Mouse (Mus musculus): ENCODE data around the gene Ednra. TPM values are rescaled to one million over a fixed set of nuclear protein-coding genes. Genes with fewer than 3 reads are reported as not detected.

The Ednra gene
- polyA plus RNA-seq, 1 experiment from 2014 or later, result 5.9 TPM

- H3K9me3 ChIP-seq (ENCODE audit: control insufficient read depth, low read length), result no peaks in the 10 kb centered on the region
- no peak overlapping the region for H3K9ac ChIP-seq (ENCODE audit: low read depth, low read length)
- H3K4me2 ChIP-seq (ENCODE audit: low read length), result no peak overlapping the region
- no peak for ATAC-seq
- H3K4me3 ChIP-seq (ENCODE audit: low read length), result no peak overlapping the region
- no peaks in the 10 kb centered on the region for H3K4me1 ChIP-seq (ENCODE audit: control insufficient read depth, insufficient read depth, low read depth, low read length)
- H3K27me3 ChIP-seq (replicated peaks; ENCODE audit: control insufficient read depth, insufficient read depth, low read length), result no peaks in the 10 kb centered on the region
- H3K27ac ChIP-seq (ENCODE audit: low read depth, low read length), result no peak overlapping the region
- 85% methylated on average over 4 of the region's 4 CpGs for WGBS
- H3K36me3 ChIP-seq (ENCODE audit: control insufficient read depth, insufficient read depth, low read length), result no peaks in the 10 kb centered on the region
Observed at GRCm38 (mm10) chr8:77672036-77672435, 52.2 kb downstream of the Ednra start.

GRCm38 (mm10) chr8:77670612-77671363 is 53.5 kb downstream of the Ednra start:
- no peak overlapping the region for H3K27ac ChIP-seq (ENCODE audit: low read depth, low read length)
- H3K4me2 ChIP-seq (ENCODE audit: low read length), result no peak overlapping the region
- no peaks in the 10 kb centered on the region for H3K9me3 ChIP-seq (ENCODE audit: control insufficient read depth, low read length)
- H3K4me1 ChIP-seq (ENCODE audit: control insufficient read depth, insufficient read depth, low read depth, low read length), result no peaks in the 10 kb centered on the region
- H3K9ac ChIP-seq (ENCODE audit: low read depth, low read length), result no peak overlapping the region
- H3K36me3 ChIP-seq (ENCODE audit: control insufficient read depth, insufficient read depth, low read length), result no peaks in the 10 kb centered on the region
- H3K27me3 ChIP-seq (replicated peaks; ENCODE audit: control insufficient read depth, insufficient read depth, low read length), result no peaks in the 10 kb centered on the region
- no peak overlapping the region for H3K4me3 ChIP-seq (ENCODE audit: low read length)
- ATAC-seq, result no peak
- WGBS, result 82% methylated on average over 4 of the region's 4 CpGs

- Histone ChIP-seq H3K4me1 (ENCODE audit: control insufficient read depth, insufficient read depth, low read depth, low read length) (no peaks in the 10 kb centered on the region), H3K36me3 (ENCODE audit: control insufficient read depth, insufficient read depth, low read length) (no peaks in the 10 kb centered on the region), H3K9ac (ENCODE audit: low read depth, low read length) (no peak overlapping the region), H3K27ac (ENCODE audit: low read depth, low read length) (no peak overlapping the region), H3K4me3 (ENCODE audit: low read length) (no peak overlapping the region), H3K27me3 (replicated peaks; ENCODE audit: control insufficient read depth, insufficient read depth, low read length) (no peaks in the 10 kb centered on the region), H3K9me3 (ENCODE audit: control insufficient read depth, low read length) (no peaks in the 10 kb centered on the region), H3K4me2 (ENCODE audit: low read length) (no peak overlapping the region)
- ATAC-seq, result no peak
- WGBS, result 97% methylated on average over 5 of the region's 5 CpGs
Observed at GRCm38 (mm10) chr8:77667916-77668315, 56.3 kb downstream of the Ednra start.

GRCm38 (mm10) chr8:77664901-77665300 is 59.4 kb downstream of the Ednra start:
- Histone ChIP-seq H3K27me3 (replicated peaks; ENCODE audit: control insufficient read depth, insufficient read depth, low read length) (no peaks in the 10 kb centered on the region), H3K4me3 (ENCODE audit: low read length) (no peak overlapping the region), H3K36me3 (ENCODE audit: control insufficient read depth, insufficient read depth, low read length) (no peaks in the 10 kb centered on the region), H3K9me3 (ENCODE audit: control insufficient read depth, low read length) (no peaks in the 10 kb centered on the region), H3K4me1 (ENCODE audit: control insufficient read depth, insufficient read depth, low read depth, low read length) (no peaks in the 10 kb centered on the region), H3K27ac (ENCODE audit: low read depth, low read length) (no peak overlapping the region), H3K9ac (ENCODE audit: low read depth, low read length) (no peak overlapping the region), H3K4me2 (ENCODE audit: low read length) (no peak overlapping the region)
- WGBS, result 87% methylated on average over 13 of the region's 13 CpGs
- no peak for ATAC-seq

- WGBS, result 75% methylated on average over 4 of the region's 4 CpGs
- Histone ChIP-seq H3K9ac (ENCODE audit: low read depth, low read length) (no peak overlapping the region), H3K4me3 (ENCODE audit: low read length) (no peak overlapping the region), H3K27ac (ENCODE audit: low read depth, low read length) (no peak overlapping the region), H3K9me3 (ENCODE audit: control insufficient read depth, low read length) (no peaks in the 10 kb centered on the region), H3K27me3 (replicated peaks; ENCODE audit: control insufficient read depth, insufficient read depth, low read length) (no peaks in the 10 kb centered on the region), H3K4me2 (ENCODE audit: low read length) (no peak overlapping the region), H3K36me3 (ENCODE audit: control insufficient read depth, insufficient read depth, low read length) (no peaks in the 10 kb centered on the region), H3K4me1 (ENCODE audit: control insufficient read depth, insufficient read depth, low read depth, low read length) (no peaks in the 10 kb centered on the region)
- no peak for ATAC-seq
Observed at GRCm38 (mm10) chr8:77659534-77660080, 64.7 kb downstream of the Ednra start.

- H3K27me3 ChIP-seq (replicated peaks; ENCODE audit: control insufficient read depth, insufficient read depth, low read length), result no peaks in the 10 kb centered on the region
- H3K4me2 ChIP-seq (ENCODE audit: low read length), result no peak overlapping the region
- no peak for ATAC-seq
- WGBS, result 82% methylated on average over 3 of the region's 3 CpGs
- H3K27ac ChIP-seq (ENCODE audit: low read depth, low read length), result no peak overlapping the region
- H3K4me1 ChIP-seq (ENCODE audit: control insufficient read depth, insufficient read depth, low read depth, low read length), result no peaks in the 10 kb centered on the region
- no peak overlapping the region for H3K9ac ChIP-seq (ENCODE audit: low read depth, low read length)
- no peaks in the 10 kb centered on the region for H3K9me3 ChIP-seq (ENCODE audit: control insufficient read depth, low read length)
- no peaks in the 10 kb centered on the region for H3K36me3 ChIP-seq (ENCODE audit: control insufficient read depth, insufficient read depth, low read length)
- H3K4me3 ChIP-seq (ENCODE audit: low read length), result no peak overlapping the region
Observed at GRCm38 (mm10) chr8:77658356-77658755, 65.9 kb downstream of the Ednra start.

GRCm38 (mm10) chr8:77650646-77651190 is 73.5 kb downstream of the Ednra start:
- no peak for ATAC-seq
- Histone ChIP-seq H3K27me3 (replicated peaks; ENCODE audit: control insufficient read depth, insufficient read depth, low read length) (no peaks in the 10 kb centered on the region), H3K4me1 (ENCODE audit: control insufficient read depth, insufficient read depth, low read depth, low read length) (no peaks in the 10 kb centered on the region), H3K9ac (ENCODE audit: low read depth, low read length) (no peak overlapping the region), H3K27ac (ENCODE audit: low read depth, low read length) (no peak overlapping the region), H3K36me3 (ENCODE audit: control insufficient read depth, insufficient read depth, low read length) (no peaks in the 10 kb centered on the region), H3K4me3 (ENCODE audit: low read length) (no peak overlapping the region), H3K4me2 (ENCODE audit: low read length) (no peak overlapping the region), H3K9me3 (ENCODE audit: control insufficient read depth, low read length) (no peaks in the 10 kb centered on the region)
- WGBS, result 62% methylated on average over 1 of the region's 1 CpGs

GRCm38 (mm10) chr8:77640093-77640839 is 84.0 kb downstream of the Ednra start:
- Histone ChIP-seq H3K27ac (ENCODE audit: low read depth, low read length) (no peak overlapping the region), H3K9ac (ENCODE audit: low read depth, low read length) (no peak overlapping the region), H3K27me3 (replicated peaks; ENCODE audit: control insufficient read depth, insufficient read depth, low read length) (no peaks in the 10 kb centered on the region), H3K9me3 (ENCODE audit: control insufficient read depth, low read length) (no peaks in the 10 kb centered on the region), H3K4me2 (ENCODE audit: low read length) (no peak overlapping the region), H3K4me1 (ENCODE audit: control insufficient read depth, insufficient read depth, low read depth, low read length) (no peaks in the 10 kb centered on the region), H3K36me3 (ENCODE audit: control insufficient read depth, insufficient read depth, low read length) (no peaks in the 10 kb centered on the region), H3K4me3 (ENCODE audit: low read length) (no peak overlapping the region)
- WGBS, result 52% methylated on average over 5 of the region's 5 CpGs
- no peak for ATAC-seq

GRCm38 (mm10) chr8:77637593-77637992 is 86.7 kb downstream of the Ednra start:
- H3K36me3 ChIP-seq (ENCODE audit: control insufficient read depth, insufficient read depth, low read length), result no peaks in the 10 kb centered on the region

More at GRCm38 (mm10) chr8:77637593-77637992, 86.7 kb downstream of the Ednra start:
- ATAC-seq, result no peak
- H3K4me1 ChIP-seq (ENCODE audit: control insufficient read depth, insufficient read depth, low read depth, low read length), result no peaks in the 10 kb centered on the region
- H3K27ac ChIP-seq (ENCODE audit: low read depth, low read length), result no peak overlapping the region
- no peaks in the 10 kb centered on the region for H3K9me3 ChIP-seq (ENCODE audit: control insufficient read depth, low read length)
- no peak overlapping the region for H3K9ac ChIP-seq (ENCODE audit: low read depth, low read length)
- no peak overlapping the region for H3K4me3 ChIP-seq (ENCODE audit: low read length)
- no peak overlapping the region for H3K4me2 ChIP-seq (ENCODE audit: low read length)
- WGBS, result 87% methylated on average over 3 of the region's 3 CpGs
- no peaks in the 10 kb centered on the region for H3K27me3 ChIP-seq (replicated peaks; ENCODE audit: control insufficient read depth, insufficient read depth, low read length)
